Mouse (Mus musculus): Measurements from ENCODE around the gene Zfp598. TPM values are rescaled to one million over a fixed set of nuclear protein-coding genes. Genes with fewer than 3 reads are reported as not detected.
A peak's percentile ranks its signal among the peaks of the same experiment; 100 is the strongest.

Gene Zfp598
- polyA plus RNA-seq, 1 experiment: 42.1 TPM

- TF ChIP-seq POLR2A (IDR thresholded peaks at IDR 0.05; ENCODE audit: insufficient read depth, low read length): no peak
- peak overlapping the region; percentile 95 for H3K9ac ChIP-seq (ENCODE audit: low read depth, poor library complexity, severe bottlenecking)
- no peaks in the 10 kb centered on the region for H3K9me3 ChIP-seq (replicated peaks; ENCODE audit: control insufficient read depth, insufficient read depth, low read length, poor library complexity, severe bottlenecking)
- peak overlapping the region; percentile 89 for H3K4me3 ChIP-seq (ENCODE audit: low read depth, low read length)
- H3K36me3 ChIP-seq (ENCODE audit: control insufficient read depth, insufficient read depth, low read length, poor library complexity, severe bottlenecking): peaks cover 8% of the 10 kb centered on the region
- H3K27ac ChIP-seq (ENCODE audit: insufficient read depth, low read length): peak overlapping the region; percentile 86
- H3K27me3 ChIP-seq (ENCODE audit: control insufficient read depth, insufficient read depth, low read length, poor library complexity, severe bottlenecking): no peaks in the 10 kb centered on the region
- peaks cover 6% of the 10 kb centered on the region for H3K4me1 ChIP-seq (ENCODE audit: control insufficient read depth, insufficient read depth, low read length)
Observed at GRCm38 (mm10) chr17:24695326-24696010, 26.0 kb downstream of the Zfp598 start.

- Histone ChIP-seq H3K4me1 (ENCODE audit: control insufficient read depth, insufficient read depth, low read length) (peaks cover 6% of the 10 kb centered on the region), H3K9ac (ENCODE audit: low read depth, poor library complexity, severe bottlenecking) (peak within 1 kb of the TSS; percentile 95), H3K36me3 (ENCODE audit: control insufficient read depth, insufficient read depth, low read length, poor library complexity, severe bottlenecking) (peaks cover 14% of the 10 kb centered on the region), H3K4me3 (ENCODE audit: low read depth, low read length) (peak within 1 kb of the TSS; percentile 89), H3K9me3 (replicated peaks; ENCODE audit: control insufficient read depth, insufficient read depth, low read length, poor library complexity, severe bottlenecking) (no peaks in the 10 kb centered on the region), H3K27ac (ENCODE audit: insufficient read depth, low read length) (peak within 1 kb of the TSS; percentile 86), H3K27me3 (ENCODE audit: control insufficient read depth, insufficient read depth, low read length, poor library complexity, severe bottlenecking) (no peaks in the 10 kb centered on the region)
- TF ChIP-seq CTCF (IDR thresholded peaks at IDR 0.05; ENCODE audit: low read depth, low read length) (no peak), EP300 (IDR thresholded peaks at IDR 0.05; ENCODE audit: insufficient read depth, low read depth, low read length) (peak; percentile 78)
Observed at GRCm38 (mm10) chr17:24696011-24696697, 26.7 kb downstream of the Zfp598 start, which contains the start of the genes Gfer and Noxo1. Gene Gfer, minus strand, starts transcription at chr17:24696156. Gene Noxo1, plus strand, starts transcription at chr17:24696234.

- H3K9me3 ChIP-seq (replicated peaks; ENCODE audit: control insufficient read depth, insufficient read depth, low read length, poor library complexity, severe bottlenecking): no peaks in the 10 kb centered on the region
- H3K27ac ChIP-seq (ENCODE audit: insufficient read depth, low read length): peak overlapping the region; percentile 85
- H3K9ac ChIP-seq (ENCODE audit: low read depth, poor library complexity, severe bottlenecking): no peak overlapping the region
- peaks cover 6% of the 10 kb centered on the region for H3K4me1 ChIP-seq (ENCODE audit: control insufficient read depth, insufficient read depth, low read length)
- H3K27me3 ChIP-seq (ENCODE audit: control insufficient read depth, insufficient read depth, low read length, poor library complexity, severe bottlenecking): no peaks in the 10 kb centered on the region
- peaks cover 15% of the 10 kb centered on the region for H3K36me3 ChIP-seq (ENCODE audit: control insufficient read depth, insufficient read depth, low read length, poor library complexity, severe bottlenecking)
- H3K4me3 ChIP-seq (ENCODE audit: low read depth, low read length): peak overlapping the region; percentile 0; the same call in 1 of the 2 replicates
- TF ChIP-seq EP300 (IDR thresholded peaks at IDR 0.05; ENCODE audit: insufficient read depth, low read depth, low read length): peak; percentile 72
- TF ChIP-seq POLR2A (IDR thresholded peaks at IDR 0.05; ENCODE audit: insufficient read depth, low read length): no peak
- TF ChIP-seq CTCF (IDR thresholded peaks at IDR 0.05; ENCODE audit: low read depth, low read length): no peak
Observed at GRCm38 (mm10) chr17:24697985-24698384, 28.5 kb downstream of the Zfp598 start.

GRCm38 (mm10) chr17:24698715-24699114 lies 29.2 kb downstream of the Zfp598 start:
- no peaks in the 10 kb centered on the region for H3K9me3 ChIP-seq (replicated peaks; ENCODE audit: control insufficient read depth, insufficient read depth, low read length, poor library complexity, severe bottlenecking)
- H3K27ac ChIP-seq (ENCODE audit: insufficient read depth, low read length): no peak overlapping the region
- no peak for TF ChIP-seq EP300 (IDR thresholded peaks at IDR 0.05; ENCODE audit: insufficient read depth, low read depth, low read length)
- TF ChIP-seq CTCF (IDR thresholded peaks at IDR 0.05; ENCODE audit: low read depth, low read length): no peak
- TF ChIP-seq POLR2A (IDR thresholded peaks at IDR 0.05; ENCODE audit: insufficient read depth, low read length): no peak
- H3K27me3 ChIP-seq (ENCODE audit: control insufficient read depth, insufficient read depth, low read length, poor library complexity, severe bottlenecking): no peaks in the 10 kb centered on the region
- H3K4me3 ChIP-seq (ENCODE audit: low read depth, low read length): no peak overlapping the region
- peaks cover 6% of the 10 kb centered on the region for H3K4me1 ChIP-seq (ENCODE audit: control insufficient read depth, insufficient read depth, low read length)
- peaks cover 11% of the 10 kb centered on the region for H3K36me3 ChIP-seq (ENCODE audit: control insufficient read depth, insufficient read depth, low read length, poor library complexity, severe bottlenecking)
- no peak overlapping the region for H3K9ac ChIP-seq (ENCODE audit: low read depth, poor library complexity, severe bottlenecking)

GRCm38 (mm10) chr17:24699473-24699872 lies 30.0 kb downstream of the Zfp598 start:
- no peaks in the 10 kb centered on the region for H3K9me3 ChIP-seq (replicated peaks; ENCODE audit: control insufficient read depth, insufficient read depth, low read length, poor library complexity, severe bottlenecking)
- TF ChIP-seq POLR2A (IDR thresholded peaks at IDR 0.05; ENCODE audit: insufficient read depth, low read length) (no peak), CTCF (IDR thresholded peaks at IDR 0.05; ENCODE audit: low read depth, low read length) (no peak), EP300 (IDR thresholded peaks at IDR 0.05; ENCODE audit: insufficient read depth, low read depth, low read length) (no peak)
- H3K9ac ChIP-seq (ENCODE audit: low read depth, poor library complexity, severe bottlenecking): no peak overlapping the region
- no peaks in the 10 kb centered on the region for H3K27me3 ChIP-seq (ENCODE audit: control insufficient read depth, insufficient read depth, low read length, poor library complexity, severe bottlenecking)
- H3K36me3 ChIP-seq (ENCODE audit: control insufficient read depth, insufficient read depth, low read length, poor library complexity, severe bottlenecking): peaks cover 18% of the 10 kb centered on the region
- no peak overlapping the region for H3K4me3 ChIP-seq (ENCODE audit: low read depth, low read length)
- no peak overlapping the region for H3K27ac ChIP-seq (ENCODE audit: insufficient read depth, low read length)
- peaks cover 6% of the 10 kb centered on the region for H3K4me1 ChIP-seq (ENCODE audit: control insufficient read depth, insufficient read depth, low read length)

- H3K9ac ChIP-seq (ENCODE audit: low read depth, poor library complexity, severe bottlenecking): no peak overlapping the region
- TF ChIP-seq EP300 (IDR thresholded peaks at IDR 0.05; ENCODE audit: insufficient read depth, low read depth, low read length) (no peak), CTCF (IDR thresholded peaks at IDR 0.05; ENCODE audit: low read depth, low read length) (no peak), POLR2A (IDR thresholded peaks at IDR 0.05; ENCODE audit: insufficient read depth, low read length) (no peak)
- no peak overlapping the region for H3K27ac ChIP-seq (ENCODE audit: insufficient read depth, low read length)
- no peaks in the 10 kb centered on the region for H3K9me3 ChIP-seq (replicated peaks; ENCODE audit: control insufficient read depth, insufficient read depth, low read length, poor library complexity, severe bottlenecking)
- no peak overlapping the region for H3K4me3 ChIP-seq (ENCODE audit: low read depth, low read length)
- H3K4me1 ChIP-seq (ENCODE audit: control insufficient read depth, insufficient read depth, low read length): peaks cover 6% of the 10 kb centered on the region
- peaks cover 20% of the 10 kb centered on the region for H3K36me3 ChIP-seq (ENCODE audit: control insufficient read depth, insufficient read depth, low read length, poor library complexity, severe bottlenecking)
- H3K27me3 ChIP-seq (ENCODE audit: control insufficient read depth, insufficient read depth, low read length, poor library complexity, severe bottlenecking): no peaks in the 10 kb centered on the region
Observed at GRCm38 (mm10) chr17:24701251-24701650, 31.8 kb downstream of the Zfp598 start.

All from ES-Bruce4 (cell line).